Mouse (Mus musculus): Measurements from ENCODE around the gene Aplf.
A peak's percentile ranks its signal among the peaks of the same experiment; 100 is the strongest.

The Aplf gene

DNA sequence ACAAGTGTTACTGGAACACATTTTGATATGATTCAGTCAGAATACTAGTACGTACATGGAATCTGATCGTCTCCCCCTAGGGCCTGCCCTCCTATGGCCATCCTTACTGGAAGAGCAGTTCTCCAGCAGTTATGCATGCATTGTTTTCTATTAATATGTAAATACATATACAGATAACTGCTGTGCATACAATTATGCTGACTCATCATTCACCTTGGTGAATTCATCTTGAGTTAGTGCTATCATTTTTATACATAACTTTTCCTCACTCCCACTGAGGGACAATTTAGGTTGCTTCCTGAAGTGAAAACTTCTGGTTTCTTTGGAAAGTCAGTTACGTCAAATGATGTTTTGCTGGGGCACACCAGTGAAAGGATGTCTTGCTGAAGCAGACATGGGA is 48.8 kb downstream of the Aplf start:
- no peak for DNase-seq (ENCODE audit: low read depth, low spot score)

DNA sequence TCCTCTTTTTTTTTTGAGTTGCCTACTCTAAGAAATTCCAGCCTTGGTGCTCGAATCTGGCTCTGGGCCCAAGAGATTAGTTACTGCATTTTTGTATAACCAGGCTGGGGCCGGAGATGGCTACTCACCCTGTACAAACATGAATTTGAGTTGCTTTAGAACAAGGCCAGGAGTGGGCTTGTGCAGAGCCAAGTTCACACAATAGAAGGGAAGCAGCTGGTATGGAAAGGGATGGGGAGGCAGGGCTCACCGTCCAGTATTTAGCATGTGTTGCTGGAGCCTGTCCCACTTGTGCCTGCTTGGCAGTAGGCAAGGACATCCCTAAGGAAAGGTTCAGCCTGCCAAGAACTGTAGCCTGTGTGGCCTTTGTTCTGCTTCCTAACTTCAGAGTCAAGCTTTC is 50.7 kb downstream of the Aplf start:
- DNase-seq (ENCODE audit: low read depth, low spot score), result no peak

- no peak for DNase-seq (ENCODE audit: low read depth, low spot score)
Observed at GRCm38 (mm10) chr6:87618021-87618420, 54.0 kb downstream of the Aplf start.

- DNase-seq (ENCODE audit: low read depth, low spot score), result no peak
Observed at GRCm38 (mm10) chr6:87615696-87616083, 56.3 kb downstream of the Aplf start.

DNA sequence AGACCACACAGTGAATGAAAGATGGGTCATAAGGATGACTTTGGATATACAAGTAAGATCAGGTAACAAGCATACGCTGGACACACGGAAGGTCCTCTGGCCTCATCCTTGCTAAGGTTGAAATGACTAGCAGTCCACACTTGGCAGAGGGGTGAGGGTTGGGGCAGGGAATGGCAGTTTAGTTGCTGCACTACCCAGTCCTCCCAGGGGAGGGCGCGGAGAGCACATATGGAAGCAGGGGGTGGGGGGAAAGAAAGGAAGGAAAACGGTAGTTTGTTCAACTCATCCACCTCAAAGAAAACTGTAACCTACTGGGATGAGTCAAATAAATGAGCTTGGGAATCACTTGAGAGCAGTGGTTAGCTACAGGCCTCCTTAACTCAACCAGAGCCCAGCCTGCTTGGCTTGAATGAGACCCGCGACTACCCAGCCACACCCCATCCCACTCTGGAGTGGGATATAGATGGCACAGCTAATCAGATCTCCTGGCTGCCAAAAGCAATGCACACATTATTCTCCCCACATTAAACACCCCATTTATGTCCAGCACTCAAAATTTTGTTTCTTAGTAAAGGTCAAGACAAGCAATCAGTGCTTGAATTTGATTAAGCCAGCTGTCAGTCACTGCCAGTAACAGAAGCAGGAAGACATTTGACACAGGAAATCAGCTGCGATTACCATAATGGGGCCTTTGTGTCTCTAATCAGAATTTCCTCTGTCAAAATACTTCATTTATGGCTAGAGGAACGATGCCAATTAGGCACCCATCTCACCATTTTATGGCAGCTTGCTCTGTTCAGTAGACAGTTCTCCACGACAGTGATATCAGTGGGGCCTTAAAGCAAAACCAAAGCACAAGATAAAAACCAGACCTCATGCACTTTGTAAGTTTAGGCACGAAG is 56.9 kb downstream of the Aplf start:
- DNase-seq (ENCODE audit: low read depth, low spot score), result peak; percentile 50

- DNase-seq (ENCODE audit: low read depth, low spot score), result no peak
Observed at GRCm38 (mm10) chr6:87599825-87600224, 72.2 kb downstream of the Aplf start.

- DNase-seq (ENCODE audit: low read depth, low spot score), result no peak
Observed at GRCm38 (mm10) chr6:87597116-87597833, 74.7 kb downstream of the Aplf start.

- no peak for DNase-seq (ENCODE audit: low read depth, low spot score)
Observed at GRCm38 (mm10) chr6:87594188-87594587, 77.8 kb downstream of the Aplf start.

- DNase-seq (ENCODE audit: low read depth, low spot score), result peak; percentile 21
Observed at GRCm38 (mm10) chr6:87590394-87591281, 81.4 kb downstream of the Aplf start, which contains the start of gene Prokr1. TSS of gene Prokr1 (minus strand) at chr6:87590743.

DNA sequence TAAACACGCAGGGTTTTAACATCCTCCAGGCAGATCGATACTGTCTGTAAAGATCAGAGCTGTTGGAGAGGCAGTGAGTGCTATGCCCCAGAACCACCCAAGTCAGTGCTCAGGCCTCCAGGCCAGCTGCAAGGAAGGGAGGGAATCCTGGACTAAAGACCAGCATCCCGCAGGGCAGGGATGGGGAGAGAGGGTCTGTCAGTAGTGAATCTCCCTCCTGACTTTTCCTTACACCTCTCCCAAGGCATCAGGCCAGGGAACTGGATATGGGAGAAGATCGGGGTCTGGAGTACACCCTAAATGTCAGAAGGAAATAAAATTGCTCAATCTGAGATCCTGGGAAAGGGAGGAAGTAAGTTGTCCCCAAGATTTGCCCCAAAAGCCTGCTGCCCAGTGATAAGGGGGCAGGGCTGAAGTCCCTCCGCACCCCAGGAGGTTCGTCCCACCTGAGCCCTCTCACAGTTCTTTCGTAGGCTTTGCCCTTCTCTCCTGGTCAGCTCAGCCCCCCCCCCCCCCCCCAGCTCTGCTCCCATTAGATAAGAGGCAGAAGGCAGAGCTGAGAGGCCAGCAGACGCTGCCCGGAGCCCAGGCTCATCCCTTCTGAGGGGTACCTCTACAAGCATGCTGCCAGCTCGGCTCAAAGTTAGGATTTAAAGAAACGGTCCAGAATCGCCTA is 82.1 kb downstream of the Aplf start:
- DNase-seq (ENCODE audit: low read depth, low spot score), result no peak

DNA sequence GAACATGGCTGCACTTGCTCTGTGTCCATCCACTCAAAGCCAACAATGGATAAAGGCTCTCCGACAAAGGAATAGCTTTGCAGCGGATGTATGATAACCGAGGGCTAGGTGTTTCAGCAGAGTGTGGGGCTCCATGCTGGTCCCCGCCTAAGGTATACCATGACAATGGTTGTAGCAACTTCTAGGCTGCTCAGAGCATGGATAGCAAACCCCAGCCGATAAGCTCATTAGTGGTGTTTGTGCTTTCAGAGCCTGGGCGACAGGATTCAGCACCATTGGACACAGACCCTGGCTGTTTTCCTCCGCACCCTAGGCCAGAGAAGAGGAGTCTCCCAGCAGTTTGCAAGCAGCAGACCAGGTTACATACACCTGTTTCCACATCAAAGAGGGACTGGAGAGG is 88.0 kb downstream of the Aplf start:
- DNase-seq (ENCODE audit: low read depth, low spot score), result no peak

DNA sequence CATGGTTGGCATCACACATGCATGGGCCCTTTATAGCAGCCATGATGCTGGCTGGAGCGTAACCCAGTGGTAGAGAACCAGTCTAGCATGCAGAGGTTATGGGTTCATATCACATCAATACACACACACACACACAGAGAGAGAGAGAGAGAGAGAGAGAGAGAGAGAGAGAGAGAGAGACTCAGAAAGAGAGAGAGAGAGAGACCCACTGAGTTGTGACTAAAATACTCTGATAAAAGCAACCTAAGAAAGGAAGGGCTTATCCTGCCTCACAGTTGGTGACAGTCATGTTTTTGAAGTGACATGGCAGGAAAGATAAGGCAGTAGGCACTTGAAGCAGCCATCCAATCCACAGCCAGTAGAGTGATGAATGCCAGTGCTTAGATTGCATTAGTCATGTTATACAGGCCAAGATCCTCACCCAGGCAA is 88.8 kb downstream of the Aplf start:
- no peak for DNase-seq (ENCODE audit: low read depth, low spot score)

DNA sequence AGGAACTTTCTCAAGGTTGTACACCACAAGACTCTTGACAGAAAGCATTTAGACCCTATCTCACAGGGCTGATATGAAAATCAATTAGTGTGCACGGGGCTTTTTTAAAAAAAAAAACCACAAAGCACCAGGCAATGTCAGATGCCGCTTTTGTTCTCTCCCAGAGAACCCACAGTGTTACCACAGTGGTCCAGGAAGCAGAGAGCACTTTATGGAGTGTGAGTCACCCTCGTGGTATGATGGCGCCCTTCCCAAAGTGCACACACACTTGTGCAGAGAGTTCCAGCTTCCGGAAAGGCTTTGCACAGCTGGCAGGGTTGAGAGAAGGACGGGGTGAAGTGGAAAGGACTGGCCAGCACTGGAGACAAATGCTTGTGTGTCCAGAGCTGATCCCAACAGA is 89.5 kb downstream of the Aplf start:
- DNase-seq (ENCODE audit: low read depth, low spot score), result no peak

- DNase-seq (ENCODE audit: low read depth, low spot score), result no peak
Observed at GRCm38 (mm10) chr6:87581581-87581980, 90.4 kb downstream of the Aplf start.

GRCm38 (mm10) chr6:87581071-87581470 is 90.9 kb downstream of the Aplf start:
- no peak for DNase-seq (ENCODE audit: low read depth, low spot score)
